Mouse (Mus musculus): ENCODE data around the gene Dock7.
A peak's percentile ranks its signal among the peaks of the same experiment; 100 is the strongest.
"Not testable (repeated sequence)": the region's sequence is repeated elsewhere in the genome, so short reads cannot be mapped to it uniquely, and the experiment has no call there.

Dock7 gene

DNA sequence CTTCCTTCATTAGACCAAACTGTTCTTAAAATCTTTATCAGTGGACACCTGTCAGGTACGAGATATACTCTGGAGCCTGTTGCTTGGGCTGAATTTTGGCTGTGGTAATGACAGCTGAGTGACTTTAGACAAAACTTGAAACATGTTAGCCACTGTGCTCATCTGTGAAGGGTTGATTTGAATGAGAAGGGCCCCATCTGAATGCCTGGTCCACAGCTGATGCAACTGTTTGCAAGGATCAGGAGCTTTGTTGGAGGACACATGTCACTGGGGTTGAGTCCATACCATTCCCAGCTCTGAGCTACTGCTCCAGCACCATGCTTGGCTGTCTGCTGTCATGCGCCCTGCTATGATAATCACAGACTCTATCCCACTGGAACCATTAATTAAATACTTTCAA lies 115.1 kb downstream of the Dock7 start:
- no peak for DNase-seq

DNA sequence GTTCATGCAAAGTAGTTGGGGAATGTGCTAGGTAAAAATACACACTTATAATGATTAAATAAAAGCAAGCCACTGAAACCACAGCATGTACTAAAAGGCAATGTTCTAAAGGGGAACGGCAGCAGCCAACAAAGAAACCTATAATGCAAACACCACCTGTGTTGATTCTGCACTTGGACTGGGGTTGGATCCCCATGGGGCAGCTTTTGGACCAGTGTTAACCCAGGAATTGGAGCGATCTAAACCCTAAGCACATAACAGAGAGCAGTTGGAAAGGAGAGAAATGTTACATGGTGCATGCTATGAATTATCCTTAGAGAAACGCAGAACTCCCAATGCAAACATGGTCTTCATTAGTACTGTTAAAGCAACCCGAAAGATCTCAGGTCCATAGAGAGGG lies 127.2 kb downstream of the Dock7 start:
- DNase-seq = no peak

DNA sequence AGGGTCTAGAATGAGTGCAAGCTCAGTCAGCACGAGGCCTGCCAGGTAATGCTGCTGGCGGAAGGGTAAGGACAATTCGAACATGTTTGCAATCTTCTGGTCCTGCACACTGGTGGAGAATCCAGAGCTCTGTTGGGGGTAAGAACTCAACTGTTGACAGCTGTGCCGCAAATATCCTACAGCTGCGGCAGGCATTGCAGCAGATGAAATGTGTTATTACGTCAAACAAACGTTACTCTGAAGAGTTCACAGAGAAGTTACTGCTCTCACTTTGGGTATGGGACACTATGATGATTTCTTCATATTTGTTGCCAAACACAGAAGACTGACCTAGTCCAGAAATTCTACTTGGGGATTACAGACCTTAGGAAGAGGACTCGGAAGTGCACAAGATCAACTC lies 136.0 kb downstream of the Dock7 start:
- no peak for DNase-seq

DNA sequence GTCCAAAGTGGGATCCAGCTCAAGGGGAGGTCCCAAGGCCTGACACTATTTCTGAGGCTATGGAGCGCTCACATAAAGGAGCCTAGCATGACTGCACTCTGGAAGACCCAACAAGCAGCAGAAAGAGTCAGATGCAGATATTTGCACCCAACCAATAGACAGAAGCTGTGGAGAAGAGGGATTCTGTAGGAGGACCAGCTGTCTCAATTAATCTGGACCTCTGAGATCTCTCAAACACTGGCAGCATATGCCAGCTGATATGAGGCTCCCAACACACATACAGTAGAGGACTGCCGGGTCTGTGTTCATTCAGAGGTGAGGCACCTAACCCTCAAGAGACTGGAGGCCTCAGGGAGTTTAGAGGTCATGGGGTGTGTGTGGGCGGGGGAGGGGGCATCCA lies 140.7 kb downstream of the Dock7 start:
- DNase-seq = not testable (repeated sequence)

DNA sequence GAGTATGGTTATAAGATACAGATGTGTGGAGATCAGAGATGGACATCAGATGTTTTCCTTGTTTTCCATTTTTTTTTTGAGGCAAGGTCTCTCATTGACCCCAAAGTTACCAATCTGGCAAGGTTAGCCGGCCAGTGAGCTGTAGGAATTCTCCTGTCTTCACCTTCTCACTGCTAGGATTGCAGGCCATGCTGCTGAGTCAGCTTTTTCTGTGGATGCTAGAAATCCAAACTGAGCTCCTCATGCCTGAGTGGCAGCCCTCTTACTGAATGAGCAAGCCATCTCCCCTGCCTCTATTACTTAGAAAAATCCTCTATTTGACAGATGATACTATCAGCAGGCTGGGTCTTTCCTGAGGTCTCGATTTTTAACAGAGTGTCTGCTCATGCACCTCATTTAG lies 142.0 kb downstream of the Dock7 start:
- DNase-seq = no peak

DNA sequence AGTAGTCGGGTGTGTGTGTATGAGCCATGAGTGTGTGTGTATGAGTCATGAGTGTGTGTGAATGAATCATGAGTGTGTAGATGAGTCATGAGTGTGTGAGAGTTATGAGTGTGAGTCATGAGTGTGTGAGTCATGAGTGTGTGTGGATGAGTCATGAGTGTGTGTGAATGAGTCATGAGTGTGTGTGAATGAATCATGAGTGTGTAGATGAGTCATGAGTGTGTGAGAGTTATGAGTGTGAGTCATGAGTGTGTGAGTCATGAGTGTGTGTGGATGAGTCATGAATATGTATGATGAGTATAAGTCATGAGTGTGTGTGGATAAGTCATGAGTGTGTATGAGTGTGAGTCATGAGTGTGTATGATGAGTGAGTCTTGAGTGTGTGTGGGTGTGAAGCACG lies 142.4 kb downstream of the Dock7 start:
- not testable (repeated sequence) for DNase-seq

DNA sequence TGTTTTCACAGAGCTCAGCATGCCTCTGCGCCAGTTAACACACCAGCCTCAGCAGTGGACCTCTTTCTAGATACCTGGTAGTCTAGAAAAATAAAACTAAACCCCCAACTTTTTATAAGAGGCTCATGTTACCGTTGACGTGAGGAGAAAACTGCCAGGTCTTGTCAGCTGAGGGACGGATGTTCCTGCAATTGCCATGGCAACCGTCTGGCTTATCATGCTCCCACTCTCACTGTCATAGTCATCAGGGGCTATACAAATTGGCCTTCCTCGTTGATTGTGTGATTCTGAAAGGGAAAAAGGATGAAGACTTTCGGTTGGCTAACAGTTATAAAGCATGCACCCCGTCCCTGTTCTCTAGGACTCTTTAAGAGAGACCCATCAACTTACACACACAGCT lies 145.0 kb downstream of the Dock7 start:
- DNase-seq = no peak

DNA sequence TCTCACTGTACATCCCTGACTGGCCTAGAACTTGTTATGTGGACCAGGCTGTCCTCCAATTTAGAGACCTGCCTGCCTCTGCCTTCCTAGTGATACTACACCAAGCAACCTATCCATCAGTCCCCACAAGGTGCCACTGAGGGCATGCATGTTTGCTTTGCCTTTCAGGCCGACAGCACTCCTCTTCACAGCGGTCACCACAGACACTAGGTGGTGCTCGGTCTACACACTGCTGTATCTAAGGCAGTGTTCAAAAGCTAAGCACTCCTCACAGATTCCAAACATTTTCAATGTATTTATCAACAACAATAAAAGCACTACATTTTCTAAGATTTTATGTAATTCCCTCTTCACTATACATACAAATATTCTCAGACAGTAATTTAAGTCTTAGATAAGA lies 150.8 kb downstream of the Dock7 start:
- no peak for DNase-seq

DNA sequence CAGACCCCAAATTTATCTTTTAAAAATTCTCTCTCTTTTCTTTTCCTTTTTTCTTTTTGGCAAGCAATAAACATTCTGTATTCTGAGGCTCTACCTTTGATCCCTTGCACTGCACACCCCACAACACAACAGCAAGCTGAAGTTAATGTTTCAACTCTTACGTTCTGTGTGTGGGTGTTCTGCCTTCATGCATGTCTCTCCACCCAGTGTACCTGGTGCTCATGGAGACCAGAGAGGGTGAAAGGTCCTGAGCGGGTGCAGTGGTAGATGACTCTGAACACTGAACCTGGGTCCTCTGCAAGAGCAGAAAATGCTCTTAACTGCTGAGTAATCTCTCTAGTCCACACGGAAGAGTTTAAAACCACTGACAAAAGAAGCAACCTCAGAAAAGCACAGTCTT lies 160.5 kb downstream of the Dock7 start:
- DNase-seq = no peak

DNA sequence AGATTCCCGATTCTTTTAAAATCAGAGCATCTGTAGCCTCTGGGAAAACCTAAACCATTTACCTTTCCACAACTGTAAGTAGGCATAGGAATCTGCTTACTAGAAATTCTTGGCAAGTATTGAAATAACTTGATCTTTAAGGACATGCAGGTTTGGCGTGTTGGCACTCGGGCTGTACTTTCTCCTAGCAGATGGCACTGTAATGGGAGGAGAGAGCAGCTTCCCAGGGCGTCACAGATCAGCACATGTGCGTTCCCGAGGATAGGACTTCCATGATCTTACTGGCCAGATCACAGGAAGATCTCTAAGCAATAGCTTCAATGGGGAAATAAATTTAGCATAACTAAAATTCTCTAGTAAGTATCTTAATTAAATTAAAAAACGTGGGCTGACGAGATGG lies 164.7 kb downstream of the Dock7 start:
- no peak for DNase-seq

DNA sequence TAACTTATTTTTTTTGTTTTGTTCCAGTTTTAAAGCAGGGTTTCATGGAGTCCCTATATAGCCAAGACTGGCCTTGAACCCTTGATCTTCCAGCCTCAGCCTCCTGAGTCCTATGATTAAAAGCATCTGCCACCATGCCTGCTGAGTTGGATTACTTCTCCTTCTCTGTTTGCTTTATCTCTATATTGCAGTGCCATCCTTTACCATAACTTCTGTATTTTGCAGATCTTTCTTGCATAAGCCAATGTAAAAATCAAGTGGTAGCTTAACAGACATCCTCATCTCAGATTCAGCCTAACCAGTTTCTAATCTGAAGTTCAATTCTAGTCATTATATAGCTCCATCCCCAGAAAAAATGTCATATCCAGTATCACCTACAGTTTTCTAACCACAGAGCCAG lies 170.2 kb downstream of the Dock7 start:
- DNase-seq = no peak

DNA sequence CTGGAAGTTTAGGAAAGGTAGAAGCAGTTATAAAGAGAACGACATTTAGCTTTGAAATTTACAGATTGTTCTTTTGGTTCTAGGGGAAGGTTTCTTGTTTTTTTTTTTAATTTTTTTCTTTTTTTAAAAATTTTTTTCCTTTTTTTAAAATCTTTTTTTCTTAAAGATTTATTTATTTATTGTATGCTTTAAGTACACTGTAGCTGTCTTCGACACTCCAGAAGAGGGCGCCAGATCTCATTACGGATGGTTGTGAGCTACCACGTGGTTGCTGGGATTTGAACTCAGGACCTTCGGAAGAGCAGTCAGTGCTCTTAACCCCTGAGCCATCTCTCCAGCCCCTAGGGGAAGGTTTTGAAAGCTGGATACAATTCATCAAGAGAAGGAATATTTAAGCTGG lies 182.5 kb downstream of the Dock7 start:
- DNase-seq = peak in 1 of 2 experiments; percentile 9

DNA sequence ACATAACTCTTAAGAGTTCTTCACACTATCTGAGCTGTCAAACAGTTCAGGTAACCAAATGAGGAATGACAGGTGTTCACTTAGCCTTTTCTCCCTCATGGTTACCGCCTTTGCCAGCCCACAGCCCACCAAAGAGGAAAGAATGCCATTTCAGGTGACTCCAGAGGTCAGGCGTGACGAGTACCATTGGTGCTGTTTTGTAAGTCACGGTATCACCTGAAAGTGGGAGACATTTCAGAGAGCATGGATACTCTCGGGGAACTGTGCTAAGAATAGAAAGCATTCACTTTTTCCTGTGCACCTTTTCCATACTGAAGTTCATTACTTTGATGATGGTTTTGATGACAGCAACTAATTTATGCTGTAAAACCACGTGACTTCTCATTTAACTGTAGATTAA lies 184.7 kb downstream of the Dock7 start:
- DNase-seq = no peak

DNA sequence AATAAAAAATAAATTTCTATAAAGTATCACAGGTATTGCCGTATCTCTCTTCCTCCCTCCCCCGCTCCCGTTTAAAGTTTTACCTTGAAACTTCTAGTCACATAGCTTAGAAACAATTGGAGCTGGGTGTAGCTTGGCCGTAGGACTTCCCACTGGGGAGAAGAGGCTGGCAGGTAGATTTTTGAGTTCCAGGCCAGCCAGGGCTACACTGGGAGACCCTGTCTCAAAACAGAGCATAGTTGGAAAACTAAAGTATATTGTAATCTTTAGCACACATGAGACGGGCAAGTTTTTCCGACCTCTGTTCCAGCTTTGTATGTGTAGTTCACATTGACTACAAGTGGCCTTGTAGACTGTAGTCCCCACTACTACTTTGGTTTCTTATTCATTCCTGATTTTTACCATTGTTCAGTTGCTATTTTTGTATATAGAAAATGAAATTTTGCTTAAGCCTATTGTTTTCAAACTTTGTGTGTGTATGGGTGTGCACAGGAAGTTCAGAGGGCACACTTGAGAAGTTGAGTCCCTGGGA lies 195.4 kb downstream of the Dock7 start:
- no peak for DNase-seq

DNA sequence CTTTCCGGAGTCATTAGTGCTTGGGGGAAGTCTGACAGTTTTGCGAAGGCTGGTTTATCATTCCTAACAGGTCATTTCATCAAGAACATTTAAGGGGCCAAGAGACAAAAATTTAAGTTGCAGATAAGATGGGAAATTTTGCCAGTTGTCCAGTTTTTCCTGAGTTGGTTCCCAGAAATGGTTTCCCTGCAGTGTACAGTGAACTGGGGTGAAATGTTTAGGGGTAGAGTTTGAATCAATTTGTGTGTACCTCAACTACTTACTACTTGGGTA lies 195.9 kb downstream of the Dock7 start:
- no peak for DNase-seq

DNA sequence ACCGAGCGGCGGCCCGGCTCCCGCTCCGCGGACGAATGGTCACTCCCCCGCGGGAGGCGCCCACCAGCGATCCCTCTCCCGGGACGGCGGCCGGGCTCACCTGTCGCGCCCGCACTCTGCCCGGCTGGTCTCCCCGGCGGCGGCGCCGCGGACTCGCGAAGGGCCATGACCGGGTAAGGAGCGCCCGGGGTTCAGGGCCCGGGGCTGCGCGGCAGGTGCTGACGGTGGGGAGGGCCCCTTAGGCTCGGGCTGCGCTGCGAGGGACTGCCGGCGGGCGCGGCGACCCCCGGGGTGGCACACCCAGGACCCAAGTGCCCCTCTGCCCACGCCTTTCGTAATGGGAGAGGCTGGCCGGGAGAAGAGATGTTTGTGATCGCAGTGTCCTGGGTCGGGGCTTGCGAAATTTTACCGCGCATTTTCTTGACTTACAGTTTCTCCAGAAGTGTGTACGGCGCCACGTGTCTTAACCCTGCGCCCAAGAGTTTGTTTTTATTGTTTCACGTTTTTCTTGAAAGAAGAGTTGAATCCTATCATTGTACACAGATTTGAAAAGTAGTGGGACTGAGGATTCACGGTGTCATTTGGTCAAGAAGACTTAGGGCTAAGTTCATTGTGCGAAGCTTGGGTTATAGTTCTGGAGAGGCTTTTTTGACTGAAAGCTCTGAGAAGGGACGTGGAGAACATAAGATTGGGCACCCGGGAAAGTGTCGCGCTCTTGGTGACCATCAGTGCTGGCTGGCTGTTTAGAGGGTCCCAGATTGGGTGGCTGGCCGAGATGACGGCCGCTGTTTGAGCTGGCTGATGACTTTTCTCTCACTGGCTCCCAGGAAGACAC lies 196.4 kb downstream of the Dock7 start:
- DNase-seq = peak; percentile 16 to 23

DNA sequence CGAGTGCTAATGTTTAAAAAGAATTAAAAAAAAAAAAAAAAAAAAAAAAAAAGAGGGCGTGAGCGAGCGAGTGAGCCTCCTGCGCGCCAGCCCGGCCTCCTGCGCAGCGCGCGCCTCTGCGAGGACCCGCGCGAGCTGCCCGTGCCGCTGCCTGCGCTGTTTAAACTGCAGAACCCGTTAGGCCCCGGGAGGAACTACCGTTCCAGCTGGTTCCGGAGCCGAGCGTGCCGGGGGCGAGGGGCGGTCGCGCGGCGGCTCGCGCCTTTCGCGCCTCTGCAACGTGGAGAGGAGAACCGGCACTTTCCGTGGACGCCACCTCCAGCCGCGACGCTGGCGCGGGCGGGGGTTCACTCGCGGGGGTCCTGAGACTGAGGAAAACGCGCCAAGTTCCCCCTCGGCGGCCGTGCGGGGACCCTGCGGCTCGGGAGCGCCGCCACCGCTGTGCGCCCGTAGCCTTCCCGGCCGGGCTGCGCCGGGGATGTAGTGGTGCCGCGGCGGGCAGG lies 197.1 kb downstream of the Dock7 start, which contains the start of gene Usp1:
Usp1 (plus strand) TSS at position 243 of the 503 bp plus-strand sequence.
- DNase-seq = peak; percentile 85 to 88

DNA sequence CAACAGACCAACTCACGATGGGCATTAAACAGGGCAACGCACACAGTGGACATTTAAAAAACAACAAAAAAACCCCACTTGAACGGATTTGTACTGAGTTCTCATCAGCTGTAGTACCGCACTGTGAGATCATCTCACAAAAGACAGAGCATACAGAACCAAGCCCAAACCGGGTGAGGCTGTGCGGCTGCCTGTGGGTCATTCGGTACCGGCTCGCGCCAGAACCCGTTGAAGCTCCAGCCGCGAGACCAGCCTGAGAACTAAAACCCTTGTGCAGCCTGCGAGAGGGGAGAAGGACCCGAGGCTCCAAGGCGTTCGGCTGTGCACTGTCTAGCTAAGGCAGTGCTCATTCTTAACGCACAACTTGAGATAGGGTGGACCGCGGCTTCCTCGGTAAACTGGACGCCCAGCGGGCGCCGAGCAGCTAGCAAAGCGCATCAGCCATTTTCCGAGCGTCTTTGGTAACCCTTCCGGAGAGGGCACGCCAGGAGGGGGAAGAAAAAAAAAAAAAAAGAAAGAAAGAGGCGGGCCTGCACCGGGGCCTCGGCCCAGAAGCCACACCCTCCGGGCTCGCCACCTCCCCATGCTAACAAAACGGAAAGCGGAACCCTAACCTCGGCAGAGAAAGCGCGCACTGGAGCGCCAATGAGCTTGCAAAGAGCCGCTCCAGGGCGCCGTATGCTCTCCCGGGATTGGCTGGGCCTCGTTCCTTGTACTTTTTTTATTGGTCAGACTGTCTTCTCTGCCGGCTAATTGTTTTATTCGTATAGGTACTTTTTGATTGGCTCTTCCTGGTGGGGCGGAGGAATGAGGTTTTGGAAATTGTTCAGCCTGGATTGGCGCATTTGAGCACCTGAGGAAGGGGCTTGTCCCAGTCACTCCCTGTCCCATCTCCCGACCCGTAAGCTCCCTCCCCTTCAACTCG lies 197.8 kb downstream of the Dock7 start:
- DNase-seq = peak; percentile 91 to 94

DNA sequence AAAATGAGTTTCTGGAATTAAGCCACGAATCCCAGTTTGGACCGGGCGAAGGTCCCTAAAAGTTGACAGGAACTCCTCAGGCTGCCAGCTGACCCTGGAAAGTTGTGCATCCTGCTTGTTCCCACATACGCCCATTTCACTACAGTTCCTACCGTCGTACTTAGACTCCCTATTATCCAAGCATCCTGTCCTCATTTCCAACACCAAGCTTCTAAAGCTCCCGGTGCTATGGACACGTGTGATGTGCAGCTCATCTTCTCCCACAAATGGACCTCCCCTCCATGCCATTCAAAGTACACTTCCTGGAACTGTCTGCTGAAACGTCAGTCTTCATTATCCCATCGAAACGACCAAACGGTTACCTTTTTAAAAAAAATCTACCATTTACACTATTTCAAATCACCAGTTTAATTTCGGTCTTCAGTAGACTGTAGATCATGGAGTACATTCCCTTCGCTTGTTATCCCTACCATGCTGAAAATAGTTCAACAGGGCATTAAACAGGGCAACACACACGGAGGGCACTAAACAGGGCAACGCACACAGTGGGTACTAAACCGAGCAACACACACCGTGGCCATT lies 198.6 kb downstream of the Dock7 start:
- peak; percentile 8 to 12 for DNase-seq

DNA sequence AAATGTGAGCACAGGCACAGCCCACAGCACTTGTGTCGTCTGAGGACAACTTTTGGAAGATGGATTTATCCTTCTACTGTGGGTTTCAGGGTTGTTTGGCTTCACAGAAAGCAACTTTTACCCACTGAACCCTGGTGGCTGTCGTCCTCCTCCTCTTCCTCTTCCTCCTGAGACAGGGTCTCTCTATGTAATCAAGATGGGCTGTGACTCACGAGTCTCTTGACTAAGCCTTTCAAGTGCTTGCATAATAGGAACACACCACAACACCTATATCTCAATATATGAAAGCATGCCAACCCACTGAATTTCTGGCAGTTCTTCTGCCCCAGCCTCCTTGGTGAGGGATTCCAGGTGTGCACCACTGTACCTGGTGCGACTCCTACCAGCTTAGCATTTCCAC lies 199.8 kb downstream of the Dock7 start:
- DNase-seq = no peak

DNA sequence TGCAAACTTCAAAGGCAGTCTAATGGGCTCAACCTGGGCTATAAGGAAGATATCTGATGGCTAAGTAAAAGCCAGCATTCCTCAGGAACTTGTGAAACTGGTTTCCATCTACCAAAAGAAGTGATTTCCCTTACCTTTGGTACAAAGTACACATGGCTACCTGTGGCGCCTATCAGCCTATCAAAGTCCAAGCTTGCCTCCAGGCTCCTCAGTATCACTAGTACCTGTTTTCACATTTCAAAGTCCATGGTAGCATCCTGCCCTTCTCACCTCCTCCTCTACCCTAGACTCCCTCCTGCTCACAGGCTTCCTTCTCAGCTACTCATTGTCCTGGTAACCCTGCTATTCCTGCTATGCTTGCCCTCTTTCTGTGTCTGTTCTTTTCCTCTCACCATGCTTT lies 202.5 kb downstream of the Dock7 start:
- DNase-seq = no peak

DNA sequence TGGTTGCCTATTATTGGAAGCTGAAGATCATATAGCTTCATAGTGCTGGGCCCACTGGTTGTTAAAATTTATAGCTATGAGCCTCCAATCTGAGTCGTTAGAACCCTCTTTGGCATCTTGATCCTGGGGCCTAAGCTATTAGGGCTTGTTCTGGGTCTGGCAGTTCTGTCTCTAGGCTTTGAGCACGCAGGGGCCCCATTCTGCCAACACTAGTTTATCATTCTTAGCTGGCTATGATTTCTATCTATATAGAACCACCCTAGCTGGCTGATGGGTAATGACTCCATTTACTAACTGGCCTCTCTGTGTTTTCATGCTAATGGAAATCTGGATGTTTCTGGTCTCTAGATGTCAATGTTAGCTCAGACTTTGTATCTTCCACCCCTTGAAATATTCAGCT lies 203.0 kb downstream of the Dock7 start:
- no peak for DNase-seq

DNA sequence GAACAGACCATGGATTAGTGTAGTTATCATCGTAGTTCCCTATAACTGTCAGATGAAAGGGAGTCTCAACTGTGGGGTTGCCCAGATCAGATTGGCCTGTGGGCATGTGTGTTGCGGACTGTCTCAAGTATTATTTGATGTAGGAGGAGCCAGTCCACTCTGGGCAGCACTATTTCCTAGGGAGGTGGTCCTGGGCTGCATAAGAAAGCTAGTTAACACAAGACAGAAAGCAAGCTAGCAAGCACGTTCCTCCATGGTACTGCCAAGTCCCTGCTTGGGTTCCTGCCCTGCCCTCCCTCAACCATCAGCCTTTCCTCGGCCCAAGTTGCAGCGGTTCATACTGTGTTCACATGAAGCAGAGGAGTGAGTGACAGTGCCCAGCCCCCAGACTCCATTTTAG lies 210.5 kb downstream of the Dock7 start:
- DNase-seq = no peak
